Mouse (Mus musculus) embryonic stem cell, embryonic (primary cell): ENCODE measurements around the gene Grifin.

Experiments used
- CTCF ChIA-PET, 4 experiments: fragments of 300-600 bp in 2 of 4; fragments of 350-600 bp in 2 of 4; sonication (Branson Sonifier 250); formaldehyde crosslinking; loops; one replicate each; lab custom pipeline; 2022; ENCODE audit warnings: inconsistent platforms in 2 of 4; lab: Charles Lee
- POLR2A ChIA-PET, 4 experiments: fragments of 300-600 bp in 2 of 4; fragments of 350-600 bp in 2 of 4; sonication (Branson Sonifier 250); formaldehyde crosslinking; loops; one replicate each; lab custom pipeline; 2022; ENCODE audit warnings: antibody characterized with exemption in 4 of 4, inconsistent platforms in 1 of 4; lab: Charles Lee

Gene Grifin

DNA sequence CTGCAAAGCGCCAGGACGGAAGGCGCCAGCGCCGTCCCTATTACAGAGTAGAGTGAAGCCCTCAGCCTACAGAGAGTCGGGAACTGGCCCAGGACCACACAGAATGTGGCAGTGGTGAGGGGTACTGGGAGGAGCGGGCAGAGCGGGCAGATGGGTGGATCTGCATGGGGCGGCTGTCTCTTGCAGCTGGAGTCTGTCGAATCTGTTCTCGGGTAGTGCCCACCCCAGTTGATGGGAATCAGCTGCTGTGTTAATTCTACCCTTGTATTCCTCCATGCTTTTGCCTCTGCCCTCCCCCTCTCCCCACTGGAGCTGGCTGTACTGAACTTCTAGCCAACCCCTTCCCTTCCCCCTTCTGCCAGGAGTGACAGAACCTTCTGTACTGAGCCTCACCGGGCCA, 36.8 kb upstream of the Grifin start:
- POLR2A ChIA-PET = interaction anchor here in 2 of 4 experiments (0.5 to 0.7 kb wide), 2 partner anchors 34 to 996 kb away, joined by 3 read pairs; no protein-coding TSS in a partner anchor
- CTCF ChIA-PET = interaction anchor here in 1 of 4 experiments (0.7 kb wide), 1 partner anchor 92 kb away, joined by 7 read pairs; no protein-coding TSS in a partner anchor

DNA sequence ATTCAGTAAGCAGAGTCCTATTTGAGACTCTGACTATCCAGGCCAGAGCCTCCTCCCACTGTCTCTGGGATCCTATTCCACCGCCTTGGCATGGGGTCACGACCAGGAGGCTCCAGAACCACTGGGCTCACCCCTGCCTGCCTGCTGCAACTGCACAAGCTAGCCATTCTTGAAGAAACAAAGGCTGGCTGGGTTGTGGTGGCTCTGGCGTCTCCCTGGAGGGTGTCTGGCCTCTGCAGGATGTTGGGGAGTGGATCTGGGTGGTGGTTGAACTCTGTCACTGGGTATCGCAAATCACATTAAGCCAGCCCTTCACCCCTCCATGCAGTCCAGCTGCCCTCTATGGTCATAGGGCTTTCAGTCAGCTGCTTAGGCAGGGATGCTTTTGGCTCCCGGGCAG, 35.1 kb upstream of the Grifin start:
- ChIA-PET CTCF (interaction anchor here in 3 of 4 experiments (0.6 to 1.3 kb wide), 4 partner anchors 10 to 64 kb away, joined by 3 read pairs; no protein-coding TSS in a partner anchor), POLR2A (interaction anchor here in 1 of 4 experiments (2.0 kb wide), 1 partner anchor 11 kb away, joined by 6 read pairs; no protein-coding TSS in a partner anchor)

DNA sequence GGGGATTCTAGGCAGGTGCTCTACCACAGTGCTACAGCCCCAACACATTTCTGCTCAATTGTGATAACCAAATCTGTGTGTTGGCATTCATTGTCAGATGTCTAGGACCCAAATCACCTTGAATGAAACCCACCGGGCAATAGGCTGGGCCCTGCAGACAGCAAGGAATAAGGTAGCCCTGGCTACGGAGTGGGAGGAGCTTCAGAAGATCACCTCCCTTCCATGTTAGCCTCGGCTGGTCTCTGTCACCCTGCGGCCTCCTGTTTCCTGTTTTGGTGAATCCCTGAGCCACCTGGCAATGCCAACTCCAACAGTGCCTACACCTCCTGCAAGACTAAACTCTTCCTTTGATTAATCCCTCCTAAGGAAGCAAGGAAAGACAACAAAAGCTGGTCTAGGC, 32.9 kb upstream of the Grifin start:
- ChIA-PET CTCF (interaction anchor here in 2 of 4 experiments (0.6 to 0.8 kb wide), 3 partner anchors 31 to 191 kb away, joined by 3 to 5 read pairs (median 3); no protein-coding TSS in a partner anchor), POLR2A (interaction anchor here in 1 of 4 experiments (0.8 to 2.0 kb wide), 2 partner anchors 10 to 14 kb away, joined by 3 to 11 read pairs; partner anchors contain the start of gene Lfng)

DNA sequence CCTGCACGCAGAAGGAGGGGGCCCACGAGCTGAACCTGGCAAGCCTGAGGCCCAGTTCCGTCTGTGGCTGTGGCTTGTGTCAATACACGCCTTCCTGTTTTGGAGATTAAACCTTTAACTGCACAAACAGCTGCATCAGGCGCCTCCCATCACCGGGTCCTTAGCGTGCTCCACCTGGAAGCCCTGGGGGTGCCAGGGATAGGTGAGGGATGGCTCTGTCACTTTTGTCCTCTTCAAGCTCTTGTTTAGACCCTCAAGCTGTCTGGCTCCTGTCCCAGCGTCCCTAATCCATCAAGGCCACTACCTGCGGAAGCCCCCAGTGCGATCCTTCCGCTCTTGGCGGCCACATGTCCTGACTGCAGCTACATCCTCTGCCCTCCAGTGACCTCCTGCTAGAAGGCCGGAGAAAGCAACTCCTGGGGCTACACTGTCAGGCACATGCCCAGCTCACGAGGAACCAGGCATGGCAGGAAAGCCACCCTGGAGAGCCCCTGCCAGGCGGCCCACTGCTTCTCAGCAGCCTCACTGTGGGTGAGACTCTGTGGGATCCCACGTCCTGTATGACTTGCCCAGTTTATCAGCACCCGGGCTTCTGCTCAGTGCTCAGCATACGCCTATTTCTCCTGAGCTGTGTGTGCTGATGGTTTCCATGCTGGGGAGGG, 32.2 kb upstream of the Grifin start:
- CTCF ChIA-PET = interaction anchor here in 2 of 4 experiments (0.9 to 1.5 kb wide), 3 partner anchors 14 to 57 kb away, joined by 3 to 5 read pairs (median 4); no protein-coding TSS in a partner anchor
- POLR2A ChIA-PET = interaction anchor here in 1 of 4 experiments (0.8 to 2.0 kb wide), 3 partner anchors 10 to 14 kb away, joined by 3 to 11 read pairs (median 3); partner anchors contain the start of gene Lfng

DNA sequence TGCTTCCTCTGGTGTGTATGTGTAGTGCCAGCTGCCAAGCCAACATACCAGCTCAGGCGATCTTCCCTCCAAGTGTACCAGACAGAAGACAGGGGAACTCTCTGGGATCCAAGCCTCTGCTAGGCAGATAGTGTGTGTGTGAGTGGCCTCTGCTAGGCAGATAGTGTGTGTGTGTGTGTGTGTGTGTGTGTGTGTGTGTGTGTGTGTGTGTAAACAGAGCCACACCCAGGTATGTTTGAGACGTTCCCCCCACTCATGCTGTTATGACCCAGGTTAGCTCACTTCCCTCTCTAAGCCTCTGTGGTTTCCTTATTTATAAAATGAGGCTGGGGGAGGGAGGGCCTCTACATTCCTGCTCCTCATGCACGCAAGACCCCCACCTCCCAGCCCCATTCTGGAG, 31.6 kb upstream of the Grifin start:
- POLR2A ChIA-PET = interaction anchor here in 1 of 4 experiments (1.2 kb wide), 1 partner anchor 12 kb away, joined by 3 read pairs; no protein-coding TSS in a partner anchor
- CTCF ChIA-PET = interaction anchor here in 2 of 4 experiments (0.9 to 1.5 kb wide), 3 partner anchors 15 to 56 kb away, joined by 3 to 5 read pairs (median 4); no protein-coding TSS in a partner anchor

DNA sequence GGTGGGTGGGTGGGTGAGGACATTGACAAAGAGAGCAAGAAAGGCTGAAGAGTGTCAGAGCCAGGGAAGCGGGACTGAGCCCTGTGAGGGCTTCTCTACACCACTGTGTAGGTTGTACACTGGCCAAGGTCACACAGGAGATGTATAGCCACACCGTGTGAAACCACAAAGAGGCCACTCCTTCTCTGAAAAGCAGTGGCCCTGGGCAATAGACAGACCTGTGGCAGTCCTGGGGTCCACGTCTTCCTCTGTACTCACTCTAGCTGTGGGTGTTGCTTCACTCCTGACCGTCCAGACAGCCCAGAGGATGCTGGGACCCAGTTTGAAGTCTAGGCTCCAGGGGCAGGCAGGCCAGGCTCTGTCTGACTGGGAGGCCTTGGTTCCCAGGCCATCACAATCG, 30.0 kb upstream of the Grifin start:
- POLR2A ChIA-PET = no interaction called here
- CTCF ChIA-PET = interaction anchor here in 1 of 4 experiments (1.3 kb wide), 1 partner anchor 118 kb away, joined by 3 read pairs; no protein-coding TSS in a partner anchor

DNA sequence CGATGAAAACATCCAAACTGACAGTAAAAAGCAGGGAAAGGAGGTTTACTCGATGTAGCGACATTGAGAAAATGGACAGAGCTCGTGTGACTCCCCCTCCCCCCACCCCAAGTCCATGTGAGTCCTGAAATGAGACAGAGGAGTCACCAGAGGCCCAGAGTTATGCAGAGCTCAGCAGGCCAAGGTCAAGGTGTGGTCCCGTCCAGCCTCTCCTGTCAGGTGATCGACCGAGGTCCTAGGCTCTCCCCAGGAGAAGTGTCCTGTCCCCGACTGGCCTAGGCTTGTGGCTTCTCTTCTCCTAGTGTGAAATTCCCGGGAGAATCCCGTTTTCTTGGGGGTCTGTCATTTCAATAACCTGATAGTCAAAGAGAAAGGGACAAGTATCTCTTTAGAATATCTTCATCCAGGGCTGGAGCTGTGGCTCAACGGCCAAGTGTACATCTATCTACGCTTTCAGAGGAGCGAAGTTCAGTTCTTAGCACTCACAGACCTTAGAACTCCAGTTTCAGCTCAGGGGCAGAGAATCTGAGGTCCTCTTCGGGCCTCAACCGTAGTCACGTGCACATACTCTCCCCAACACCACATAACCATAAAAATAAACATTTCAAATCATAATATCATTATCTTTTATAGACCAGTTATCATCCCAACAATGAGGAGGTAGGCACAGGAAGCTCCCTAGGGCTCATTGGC, 24.4 kb upstream of the Grifin start:
- ChIA-PET POLR2A (interaction anchor here in 3 of 4 experiments (0.6 to 2.6 kb wide), 8 partner anchors 9 to 590 kb away, joined by 3 to 18 read pairs (median 3); partner anchors contain the start of gene Lfng (in 1 of the 3)), CTCF (interaction anchor here (0.6 to 1.4 kb wide), 8 partner anchors 10 to 1193 kb away, joined by 3 to 5 read pairs (median 3); partner anchors contain the start of gene Lfng (in 1 of the 4))

DNA sequence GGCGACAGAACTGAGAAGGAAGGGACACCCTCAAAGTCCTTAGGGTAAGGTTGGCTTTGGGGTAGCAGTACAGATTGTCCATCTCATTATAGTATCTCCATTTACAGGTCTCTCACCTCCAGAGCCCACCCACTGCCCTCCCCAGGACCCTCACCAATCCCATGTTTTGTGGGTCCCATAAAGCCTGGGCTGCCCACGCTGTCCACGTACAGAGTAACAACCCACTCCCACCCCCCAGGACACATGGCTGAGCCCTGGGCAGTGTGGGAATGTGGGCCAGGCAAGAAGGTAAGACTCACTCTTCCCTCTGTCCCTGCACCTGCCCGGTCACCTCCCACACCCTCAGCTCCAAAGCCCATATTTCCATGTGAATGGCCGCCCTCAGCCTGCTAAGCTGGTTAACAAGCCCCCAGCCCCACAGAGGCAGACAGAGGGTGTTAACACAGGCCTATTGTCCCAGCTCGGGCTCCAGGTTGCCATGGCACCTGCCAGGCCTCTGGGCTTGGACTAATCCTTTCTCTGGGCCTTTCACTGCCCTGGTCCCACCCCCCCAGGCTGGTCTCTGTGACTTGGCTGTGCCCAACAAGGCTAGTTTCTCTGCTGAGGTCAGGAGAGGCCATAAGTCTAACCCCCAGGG, 19.0 kb upstream of the Grifin start:
- POLR2A ChIA-PET = interaction anchor here in 3 of 4 experiments (0.5 to 3.9 kb wide), 11 partner anchors 8 to 36 kb away, joined by 3 to 22 read pairs (median 3); partner anchors contain the start of genes Grifin (in 1 of the 3) and Lfng (in 1 of the 3)
- CTCF ChIA-PET = interaction anchor here in 2 of 4 experiments (0.5 to 1.3 kb wide), 7 partner anchors 17 to 274 kb away, joined by 3 to 11 read pairs (median 5); no protein-coding TSS in a partner anchor

DNA sequence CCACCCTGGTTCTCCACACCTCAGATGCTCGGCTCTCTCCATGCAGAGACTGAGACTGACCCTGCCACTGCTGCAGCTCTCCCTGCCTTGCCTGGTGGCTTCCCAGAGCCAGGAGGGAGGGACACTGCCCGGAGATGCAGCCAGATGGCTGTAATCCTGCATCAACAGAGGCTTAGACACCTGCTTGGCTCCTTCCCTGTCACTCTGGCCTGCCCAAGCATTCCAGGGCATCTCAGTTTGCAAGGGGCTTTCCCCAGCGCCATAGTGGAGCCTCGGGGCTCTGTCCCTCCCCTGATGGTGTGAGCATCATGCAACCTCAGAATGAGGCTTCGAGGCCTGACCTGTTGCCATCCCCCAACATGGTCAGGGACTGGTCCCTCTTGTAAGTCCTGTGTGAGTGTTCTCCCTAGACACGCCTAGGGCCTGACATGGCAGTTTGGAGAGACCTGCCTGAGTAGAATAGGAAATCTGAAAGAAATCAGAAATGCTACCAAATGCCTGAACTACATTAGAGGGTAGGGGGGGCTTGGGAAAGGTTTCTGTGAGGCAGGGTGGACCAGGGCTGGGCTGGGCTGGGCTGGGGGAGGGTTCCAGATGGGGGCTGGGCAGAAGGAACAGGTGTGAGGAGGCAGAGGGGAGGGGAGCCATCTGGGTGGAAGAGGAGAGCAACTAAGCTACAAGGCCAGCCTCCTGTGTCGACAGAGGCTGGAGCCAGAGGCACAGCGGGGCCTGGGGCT, 18.3 kb upstream of the Grifin start:
- CTCF ChIA-PET = interaction anchor here in 2 of 4 experiments (0.5 to 1.3 kb wide), 8 partner anchors 16 to 549 kb away, joined by 3 to 11 read pairs (median 6); no protein-coding TSS in a partner anchor
- POLR2A ChIA-PET = interaction anchor here in 3 of 4 experiments (0.5 to 3.9 kb wide), 9 partner anchors 9 to 37 kb away, joined by 3 to 22 read pairs (median 4); partner anchors contain the start of genes Grifin (in 1 of the 3) and Lfng (in 1 of the 3)

DNA sequence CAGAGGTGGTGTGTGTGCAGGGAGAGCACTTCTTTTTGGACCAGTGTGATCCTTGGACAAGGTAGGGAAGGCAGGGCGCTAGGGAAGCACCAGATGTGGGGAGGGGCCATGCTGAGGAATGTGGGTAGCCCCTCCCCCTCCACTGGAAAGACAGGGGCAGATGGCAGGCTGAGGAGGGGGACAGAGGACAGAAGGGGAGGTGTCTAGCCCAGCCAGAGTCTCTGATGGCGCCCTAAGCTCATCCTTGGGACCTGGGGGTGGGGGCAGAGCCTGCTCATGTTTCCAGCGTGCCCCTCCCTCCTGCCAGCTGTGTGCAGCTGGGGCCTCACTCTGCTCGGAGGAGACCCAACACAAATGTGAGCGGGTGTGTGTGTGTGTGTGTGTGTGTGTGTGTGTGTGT, 16.7 kb upstream of the Grifin start:
- ChIA-PET CTCF (interaction anchor here in 3 of 4 experiments (0.5 to 1.0 kb wide), 4 partner anchors 13 to 195 kb away, joined by 3 to 9 read pairs (median 4); no protein-coding TSS in a partner anchor), POLR2A (interaction anchor here in 3 of 4 experiments (0.6 to 3.9 kb wide), 6 partner anchors 9 to 636 kb away, joined by 3 to 21 read pairs (median 4); partner anchors contain the start of gene Lfng (in 1 of the 3))

DNA sequence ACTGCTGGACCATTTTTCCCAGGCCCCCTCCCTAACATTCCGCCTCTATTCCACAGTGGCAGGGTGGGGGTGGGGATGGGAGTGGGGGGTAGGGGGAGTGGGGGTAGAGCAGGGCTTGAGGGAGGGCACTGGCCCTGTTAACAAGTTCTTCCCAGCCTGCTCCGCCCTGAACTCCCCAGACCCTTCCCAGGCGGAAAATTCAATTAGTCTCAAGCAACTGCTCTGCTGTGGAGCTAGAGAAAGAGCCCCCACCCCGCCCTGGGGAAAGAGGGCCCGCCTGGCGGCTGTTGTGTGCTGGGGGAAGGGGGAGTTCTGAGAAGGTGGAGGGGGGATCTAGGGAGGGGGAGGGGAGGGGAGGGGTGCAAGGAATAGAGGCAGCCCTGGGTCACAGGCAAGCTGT, 14.9 kb upstream of the Grifin start:
- ChIA-PET CTCF (interaction anchor here (0.6 to 2.8 kb wide), 11 partner anchors 11 to 251 kb away, joined by 3 to 22 read pairs (median 3); partner anchors contain the start of gene Gna12 (in 1 of the 4)), POLR2A (interaction anchor here in 3 of 4 experiments (0.6 to 1.8 kb wide), 17 partner anchors 10 to 1950 kb away, joined by 3 to 9 read pairs (median 4); partner anchors contain the start of genes Eif3b (in 1 of the 3), Grifin (in 1 of the 3), Lfng (in 1 of the 3) and Ttyh3 (in 1 of the 3))

DNA sequence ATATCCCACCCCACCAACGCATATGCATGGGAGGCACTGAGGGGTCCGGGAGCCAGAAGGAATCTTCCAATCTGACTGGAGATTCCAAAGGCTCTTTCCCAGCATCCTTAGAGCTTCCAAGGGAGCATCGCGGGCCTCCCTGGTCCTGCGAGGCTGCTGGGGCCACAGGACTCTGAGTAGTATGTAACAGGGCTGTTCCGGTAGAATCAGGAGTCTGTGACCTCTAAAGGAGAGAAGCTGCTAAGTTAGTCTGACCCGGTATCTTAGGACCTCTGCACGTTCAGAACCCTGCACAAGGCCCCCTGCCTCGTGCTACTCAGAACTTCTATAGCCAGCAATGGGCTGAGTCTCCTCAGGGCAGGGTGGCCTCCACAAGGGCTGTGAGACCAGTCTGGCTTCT, 14.3 kb upstream of the Grifin start:
- CTCF ChIA-PET = interaction anchor here (0.5 to 2.8 kb wide), 12 partner anchors 11 to 251 kb away, joined by 3 to 22 read pairs (median 3); partner anchors contain the start of gene Gna12 (in 1 of the 4)
- POLR2A ChIA-PET = interaction anchor here in 3 of 4 experiments (0.6 to 1.8 kb wide), 16 partner anchors 10 to 1950 kb away, joined by 3 to 9 read pairs (median 4); partner anchors contain the start of genes Lfng (in 2 of the 3), Eif3b (in 1 of the 3), Grifin (in 1 of the 3) and Ttyh3 (in 1 of the 3)

DNA sequence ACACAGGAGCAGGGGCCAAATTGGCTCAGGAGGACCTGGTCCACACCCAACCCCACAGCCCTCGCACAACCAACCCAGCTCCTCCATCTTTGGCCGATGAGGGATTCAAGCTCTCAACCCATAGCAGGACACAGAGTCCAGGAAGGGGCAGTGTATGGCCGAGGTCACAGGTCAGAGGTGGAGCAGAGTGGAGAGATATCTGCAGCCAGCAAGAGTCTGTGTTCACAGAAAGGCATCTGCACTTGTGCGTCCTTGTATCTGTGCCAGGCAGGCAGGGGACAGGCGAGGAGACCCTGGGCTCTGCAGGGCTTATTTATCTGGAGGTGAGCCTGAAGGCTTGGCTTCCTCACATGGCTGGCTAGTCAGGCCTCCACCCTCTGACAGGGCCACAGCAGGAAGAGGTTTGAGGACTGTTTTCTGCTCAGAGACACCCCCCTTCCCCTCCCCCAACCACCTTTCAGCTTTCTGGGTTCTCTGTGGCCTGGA, 10.6 kb upstream of the Grifin start:
- CTCF ChIA-PET = interaction anchor here in 1 of 4 experiments (0.6 kb wide), 1 partner anchor 94 kb away, joined by 4 read pairs; no protein-coding TSS in a partner anchor
- POLR2A ChIA-PET = no interaction called here

DNA sequence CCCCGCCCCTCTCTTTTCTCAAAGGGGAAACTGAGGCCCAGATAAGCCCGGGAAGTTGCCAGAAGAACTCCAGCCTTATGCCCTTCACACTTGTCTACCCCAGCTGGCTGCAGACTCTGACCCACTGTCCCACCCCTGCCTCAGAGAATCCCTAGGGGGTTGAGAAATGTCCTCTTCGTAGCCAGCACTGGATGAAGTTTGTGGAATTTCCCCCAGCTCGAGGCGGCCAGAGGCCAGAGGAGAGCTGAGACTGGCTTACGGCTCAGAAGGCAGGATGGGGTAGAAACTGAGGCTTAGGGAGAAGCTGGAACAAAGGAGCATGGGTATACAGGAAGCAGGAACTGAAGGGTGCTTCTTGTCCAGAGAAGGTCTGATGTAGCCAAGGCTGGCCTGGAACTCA, 7.7 kb upstream of the Grifin start:
- ChIA-PET CTCF (no interaction called here), POLR2A (interaction anchor here in 2 of 4 experiments (1.0 to 1.9 kb wide), 3 partner anchors 9 to 48 kb away, joined by 3 to 6 read pairs (median 4); no protein-coding TSS in a partner anchor)

DNA sequence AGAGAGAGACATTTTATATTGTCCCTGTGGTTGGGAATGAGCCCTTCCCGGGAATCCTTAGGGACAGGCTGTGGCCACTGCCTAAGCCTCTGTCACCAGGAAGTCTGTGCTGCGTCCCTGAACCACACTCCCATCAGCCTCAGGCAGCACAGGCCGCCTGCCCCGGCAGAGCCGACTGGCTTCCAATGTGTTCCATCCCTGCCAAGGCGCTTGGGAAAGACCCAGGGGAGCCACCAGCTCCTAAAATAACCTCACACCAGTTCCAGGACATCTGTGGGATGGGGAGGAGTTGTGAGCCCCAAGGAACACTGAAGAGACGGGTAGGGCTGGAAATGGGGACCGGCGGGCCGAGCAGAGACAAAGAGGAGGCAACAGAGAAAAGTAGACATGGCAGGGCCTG, 6.8 kb upstream of the Grifin start:
- POLR2A ChIA-PET = interaction anchor here in 1 of 4 experiments (1.9 kb wide), 1 partner anchor 10 kb away, joined by 6 read pairs; no protein-coding TSS in a partner anchor
- CTCF ChIA-PET = no interaction called here

DNA sequence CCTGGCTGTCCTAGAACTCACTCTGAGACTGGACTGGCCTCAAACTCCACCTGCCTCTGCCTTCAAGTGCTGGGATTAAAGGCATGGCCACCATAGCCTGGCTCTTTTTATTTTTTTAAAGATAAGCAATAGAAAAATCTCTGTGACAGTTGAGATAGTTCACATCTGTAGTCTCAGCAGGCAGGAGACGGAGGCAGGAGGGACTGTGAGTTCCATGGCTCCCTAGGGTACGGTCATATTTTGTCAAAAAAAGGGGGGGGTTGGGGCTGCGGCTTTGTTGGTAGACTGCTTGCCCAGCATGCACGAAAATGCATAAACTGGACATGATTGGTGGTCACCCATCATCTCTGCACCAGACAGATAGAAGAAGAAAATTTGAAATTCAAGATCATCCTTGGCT, 6.3 kb upstream of the Grifin start:
- CTCF ChIA-PET = no interaction called here
- POLR2A ChIA-PET = no interaction called here
